Mouse (Mus musculus) lung, embryonic 14.5 days (tissue): ENCODE results near the gene Col25a1. TPM values are rescaled to one million over a fixed set of nuclear protein-coding genes. Genes with fewer than 3 reads are reported as not detected.
A peak's percentile ranks its signal among the peaks of the same experiment; 100 is the strongest.

Source experiments
- ATAC-seq: fragments of 200-750 bp; cut with Nextera tagmentation; 2 replicates; pipeline ENCODE4 v1.8.0; 2017; ENCODE audit warnings: mild to moderate bottlenecking, moderate TSS enrichment, moderate library complexity; ENCODE audit not compliant: insufficient read depth
- DNase-seq: peaks from one replicate; pipeline ENCODE4 v3.0.0-alpha.2; 2015
- H3K27ac ChIP-seq: fragments of 300-500 bp; sonication (generic); 2 replicates; pipeline ENCODE4 v1.5.1; 2014; ENCODE audit warnings: low read depth, mild to moderate bottlenecking, moderate library complexity
- H3K27me3 ChIP-seq: fragments of 300-500 bp; sonication (generic); 2 replicates; pipeline ENCODE4 v1.6.1; 2014; ENCODE audit warnings: low read length, control low read depth; ENCODE audit not compliant: insufficient read depth
- H3K36me3 ChIP-seq: fragments of 300-500 bp; sonication (generic); 2 replicates; pipeline ENCODE4 v1.6.1; 2014; ENCODE audit warnings: control low read depth; ENCODE audit not compliant: insufficient read depth
- H3K4me1 ChIP-seq: fragments of 300-500 bp; sonication (generic); 2 replicates; pipeline ENCODE4 v1.6.1; 2014; ENCODE audit warnings: antibody characterized with exemption, control low read depth; ENCODE audit not compliant: insufficient read depth
- H3K4me2 ChIP-seq: fragments of 300-500 bp; sonication (generic); 2 replicates; pipeline ENCODE4 v1.6.1; 2014; ENCODE audit warnings: mild to moderate bottlenecking
- H3K4me3 ChIP-seq: fragments of 300-500 bp; sonication (generic); 2 replicates; pipeline ENCODE4 v1.5.1; 2014; ENCODE audit warnings: low read depth, low read length
- H3K9ac ChIP-seq: fragments of 300-500 bp; sonication (generic); 2 replicates; pipeline ENCODE4 v1.6.1; 2014
- H3K9me3 ChIP-seq: fragments of 300-500 bp; sonication (generic); 2 replicates; pipeline ENCODE4 v1.6.1; 2016; ENCODE audit warnings: low read depth, low read length, control low read depth
- CTCF ChIP-seq: IDR thresholded peaks from 2 replicates; pipeline ENCODE4 v1.5.1; 2016; ENCODE audit warnings: antibody characterized with exemption, low read depth
- WGBS: fragments of 180-500 bp; shearing (Covaris S2); extraction: QIAGEN DNeasy Blood & Tissue Kit; methylation state at CpG from one replicate; pipeline ENCODE4 v1.1.7; 2014; 5-methylcytosine and 5-hydroxymethylcytosine counted together
- polyA plus RNA-seq: library from polyadenylated mRNA; unstranded; fragments of >200 nt; fragmentation: Nextera tagmentation; extraction: Ambion mirVana; gene quantifications from 2 replicates; pipeline ENCODE4 v1.2.1, GENCODE M21; 2014

The Col25a1 gene
- polyA plus RNA-seq, 1 experiment from 2014 or later = 17.0 TPM

DNA sequence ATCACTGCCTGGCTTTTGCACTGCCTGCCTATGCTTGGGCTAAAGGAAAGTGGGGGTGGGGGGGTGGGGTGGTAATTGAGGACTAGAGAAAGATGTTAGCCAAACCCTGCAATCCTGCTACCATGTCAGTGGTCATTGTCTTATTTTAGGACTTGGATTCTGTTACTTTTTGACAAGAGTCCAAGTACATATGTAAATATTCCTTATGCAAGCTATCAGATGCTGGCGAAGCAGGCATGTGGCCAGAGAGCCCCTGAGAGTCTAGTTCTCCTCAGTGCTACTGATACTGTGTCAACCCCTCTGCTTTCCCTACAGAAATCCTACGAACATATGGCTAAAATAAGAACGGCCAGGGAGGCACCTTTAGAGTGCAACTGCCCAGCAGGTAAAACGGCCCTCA is 51.1 kb downstream of the Col25a1 start:
- Histone ChIP-seq H3K27me3 (peaks cover 9% of the 10 kb centered on the region), H3K4me3 (peak overlapping the region; percentile 62), H3K9ac (no peak overlapping the region), H3K27ac (no peak overlapping the region), H3K36me3 (no peaks in the 10 kb centered on the region), H3K4me1 (no peaks in the 10 kb centered on the region), H3K9me3 (no peaks in the 10 kb centered on the region), H3K4me2 (peak overlapping the region; percentile 99)
- WGBS = 41% methylated on average over 4 of the region's 4 CpGs
- DNase-seq (peak; percentile 77), ATAC-seq (no peak)
- TF ChIP-seq CTCF = no peak

- Histone ChIP-seq H3K4me2 (no peak overlapping the region), H3K4me3 (no peak overlapping the region), H3K9me3 (no peaks in the 10 kb centered on the region), H3K27me3 (peaks cover 9% of the 10 kb centered on the region), H3K9ac (no peak overlapping the region), H3K4me1 (no peaks in the 10 kb centered on the region), H3K27ac (no peak overlapping the region), H3K36me3 (no peaks in the 10 kb centered on the region)
- ATAC-seq (no peak), DNase-seq (peak; percentile 39)
- peak; percentile 65 for TF ChIP-seq CTCF
- WGBS = 51% methylated on average over 3 of the region's 3 CpGs
Measured at GRCm38 (mm10) chr3:130185111-130185510, 53.8 kb downstream of the Col25a1 start.

DNA sequence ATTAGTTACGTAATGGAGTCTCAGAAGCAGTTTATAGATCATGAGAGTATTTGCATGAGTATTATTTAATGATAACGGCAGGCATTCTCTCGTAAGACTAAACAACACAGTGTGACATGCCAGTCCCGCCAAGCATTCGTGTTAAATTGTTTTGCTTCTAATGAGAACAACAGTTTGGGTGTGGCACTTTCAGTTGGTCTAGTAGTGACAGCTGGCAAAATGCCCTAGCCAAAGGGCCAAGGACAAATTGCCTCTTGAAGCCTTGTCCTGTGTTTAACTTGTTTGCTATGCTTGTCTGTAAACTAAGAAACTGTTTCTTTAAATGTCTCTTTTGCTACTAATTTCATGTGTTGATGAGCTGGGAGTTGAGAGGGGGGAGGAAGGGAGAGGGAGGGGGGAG is 56.3 kb downstream of the Col25a1 start:
- no peaks in the 10 kb centered on the region for H3K9me3 ChIP-seq
- no peak overlapping the region for H3K27ac ChIP-seq
- no peak overlapping the region for H3K4me2 ChIP-seq
- 66% methylated on average over 5 of the region's 5 CpGs for WGBS
- DNase-seq = peak; percentile 39
- ATAC-seq = no peak
- H3K4me1 ChIP-seq = no peaks in the 10 kb centered on the region
- no peak overlapping the region for H3K4me3 ChIP-seq
- H3K27me3 ChIP-seq = no peaks in the 10 kb centered on the region
- no peak for TF ChIP-seq CTCF
- H3K36me3 ChIP-seq = no peaks in the 10 kb centered on the region
- no peak overlapping the region for H3K9ac ChIP-seq

DNA sequence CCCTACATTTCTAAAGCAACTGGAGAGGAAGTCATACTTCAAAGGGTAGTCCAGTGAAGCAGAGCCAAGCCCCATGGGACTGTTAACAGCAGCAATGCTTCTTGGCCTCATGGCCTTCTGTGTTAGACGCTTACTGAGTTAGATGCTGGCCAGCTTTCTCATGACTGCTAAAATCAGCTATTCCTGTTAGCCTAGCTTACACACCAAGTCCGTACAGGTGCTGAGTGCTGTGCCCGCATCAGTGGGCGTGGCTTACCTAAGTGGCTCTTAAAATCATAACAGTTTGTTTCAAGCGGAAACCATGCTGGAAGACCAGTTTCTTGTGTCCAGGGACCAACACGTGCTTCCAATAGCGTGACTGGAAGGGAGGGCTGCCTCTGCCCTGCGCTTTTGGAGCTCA is 62.1 kb downstream of the Col25a1 start:
- 69% methylated on average over 8 of the region's 8 CpGs for WGBS
- Histone ChIP-seq H3K4me1 (no peaks in the 10 kb centered on the region), H3K27me3 (no peaks in the 10 kb centered on the region), H3K9ac (no peak overlapping the region), H3K4me2 (no peak overlapping the region), H3K27ac (no peak overlapping the region), H3K4me3 (no peak overlapping the region), H3K9me3 (no peaks in the 10 kb centered on the region), H3K36me3 (no peaks in the 10 kb centered on the region)
- ATAC-seq = peak; percentile 52; the same call in 1 of the 2 replicates
- DNase-seq = peak; percentile 47
- TF ChIP-seq CTCF = no peak

DNA sequence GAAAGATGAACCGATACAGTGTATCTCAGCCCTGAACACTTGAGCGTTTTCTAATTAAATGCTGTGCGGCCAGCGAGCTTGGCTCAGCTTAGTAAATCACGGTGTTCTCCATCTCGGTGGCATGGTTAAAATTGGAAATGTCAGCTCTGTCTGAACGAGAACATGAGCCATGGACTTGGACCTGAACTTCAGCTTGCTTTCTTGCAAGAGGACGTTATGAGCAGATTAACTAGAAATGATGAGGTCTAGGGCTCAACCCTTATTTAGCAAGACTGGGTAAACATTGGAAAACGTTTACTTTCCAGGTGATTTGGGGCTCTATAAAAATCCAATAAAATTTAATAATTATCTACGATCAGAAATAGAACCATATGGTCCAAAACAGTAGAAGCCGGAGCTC is 83.3 kb downstream of the Col25a1 start:
- no peak overlapping the region for H3K4me2 ChIP-seq

GRCm38 (mm10) chr3:130216141-130216540 is 84.8 kb downstream of the Col25a1 start:
- Histone ChIP-seq H3K36me3 (no peaks in the 10 kb centered on the region), H3K4me3 (no peak overlapping the region), H3K9ac (no peak overlapping the region), H3K4me1 (no peaks in the 10 kb centered on the region), H3K27me3 (no peaks in the 10 kb centered on the region), H3K27ac (no peak overlapping the region), H3K9me3 (0 out of 2 replicates have a peak, but pooled peaks cover 3% of the 10 kb centered on the region), H3K4me2 (no peak overlapping the region)
- TF ChIP-seq CTCF = no peak
- ATAC-seq (no peak), DNase-seq (no peak)

More for the DNA sequence above, 83.3 kb downstream of the Col25a1 start:
- Histone ChIP-seq H3K36me3 (no peaks in the 10 kb centered on the region), H3K9ac (no peak overlapping the region), H3K4me1 (no peaks in the 10 kb centered on the region), H3K27ac (no peak overlapping the region), H3K27me3 (no peaks in the 10 kb centered on the region), H3K4me3 (no peak overlapping the region), H3K9me3 (no peaks in the 10 kb centered on the region)
- DNase-seq = no peak
- no peak for TF ChIP-seq CTCF
- 81% methylated on average over 11 of the region's 11 CpGs for WGBS
- ATAC-seq = no peak

DNA sequence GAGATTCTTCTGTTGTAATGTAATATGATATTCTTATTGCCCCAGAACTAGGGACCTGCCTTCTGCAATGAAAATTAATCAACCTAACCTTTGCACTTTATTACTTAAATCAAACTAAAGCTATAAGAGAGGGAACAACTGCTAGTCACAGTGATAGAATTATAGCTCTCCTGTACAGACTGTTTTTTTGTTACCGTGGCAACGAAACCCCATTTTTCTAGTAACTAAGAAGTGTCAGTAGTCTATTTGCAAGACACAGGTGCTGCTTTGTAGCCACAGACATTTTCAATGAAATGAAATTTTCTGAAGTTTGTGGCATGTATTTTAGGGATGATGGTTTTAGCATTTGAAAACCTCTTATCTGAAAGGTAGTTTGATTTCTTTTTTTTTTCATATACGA is 85.3 kb downstream of the Col25a1 start:
- no peak for DNase-seq
- H3K9me3 ChIP-seq = 0 out of 2 replicates have a peak, but pooled peaks cover 3% of the 10 kb centered on the region
- no peak for ATAC-seq
- no peaks in the 10 kb centered on the region for H3K36me3 ChIP-seq
- no peak for TF ChIP-seq CTCF
- WGBS = 87% methylated on average over 3 of the region's 3 CpGs
- H3K4me1 ChIP-seq = no peaks in the 10 kb centered on the region
- no peak overlapping the region for H3K4me3 ChIP-seq
- no peaks in the 10 kb centered on the region for H3K27me3 ChIP-seq
- no peak overlapping the region for H3K4me2 ChIP-seq
- H3K9ac ChIP-seq = no peak overlapping the region
- no peak overlapping the region for H3K27ac ChIP-seq

GRCm38 (mm10) chr3:130217705-130218104 is 86.4 kb downstream of the Col25a1 start:
- Histone ChIP-seq H3K27me3 (no peaks in the 10 kb centered on the region), H3K9ac (no peak overlapping the region)
- 79% methylated on average over 2 of the region's 2 CpGs for WGBS

More at GRCm38 (mm10) chr3:130217705-130218104, 86.4 kb downstream of the Col25a1 start:
- 0 out of 2 replicates have a peak, but pooled peaks cover 3% of the 10 kb centered on the region for H3K9me3 ChIP-seq
- ATAC-seq = no peak
- H3K4me2 ChIP-seq = no peak overlapping the region
- no peak for DNase-seq
- no peaks in the 10 kb centered on the region for H3K4me1 ChIP-seq
- no peak for TF ChIP-seq CTCF
- H3K36me3 ChIP-seq = no peaks in the 10 kb centered on the region
- H3K27ac ChIP-seq = no peak overlapping the region
- no peak overlapping the region for H3K4me3 ChIP-seq
